Mouse (Mus musculus) bone marrow macrophage, adult 2 months (primary cell): Measurements from ENCODE around the gene Oser1.

ENCODE experiments used
- CTCF ChIP-seq: IDR thresholded peaks from 2 replicates; pipeline ENCODE4 v1.5.1; 2012; ENCODE audit warnings: low read depth, mild to moderate bottlenecking, low read length, moderate library complexity
- POLR2A ChIP-seq: IDR thresholded peaks from 2 replicates; pipeline ENCODE4 v1.6.1; 2012; ENCODE audit warnings: mild to moderate bottlenecking, low read depth, low read length, borderline replicate concordance

DNA sequence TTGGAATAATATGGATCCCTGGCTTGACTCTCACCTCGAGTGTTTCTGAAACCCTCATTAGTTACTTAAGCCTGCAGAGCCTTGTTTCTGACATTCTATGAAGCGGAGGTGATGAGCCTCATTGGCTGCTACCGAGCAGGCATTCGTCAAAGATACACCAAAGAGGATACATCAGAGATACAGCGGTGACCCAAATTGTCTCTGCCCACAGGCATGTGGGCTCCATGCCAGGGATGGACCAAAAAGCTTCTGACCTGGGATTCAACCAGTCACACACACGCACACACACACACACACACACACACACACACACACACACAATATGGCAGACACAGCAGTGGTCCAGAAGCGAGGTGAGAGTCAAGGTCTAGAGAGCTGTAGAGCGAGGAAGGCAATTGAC is 43.3 kb downstream of the Oser1 start:
- TF ChIP-seq CTCF (no peak), POLR2A (no peak)
